Mouse (Mus musculus) Patski (cell line): ENCODE data around the gene Spryd7. TPM values are rescaled to one million over a fixed set of nuclear protein-coding genes. Genes with fewer than 3 reads are reported as not detected.

Experiments used
- ATAC-seq: fragments of 100-300 bp; one replicate; pipeline ENCODE4 v1.8.0; 2021
- CTCF ChIA-PET: fragments of 350-600 bp; sonication (Branson Sonifier 250); formaldehyde crosslinking; loops from one replicate; lab custom pipeline; 2022; ENCODE audit warnings: inconsistent platforms; lab: Charles Lee
- POLR2A ChIA-PET: fragments of 350-600 bp; sonication (Branson Sonifier 250); formaldehyde crosslinking; loops from one replicate; lab custom pipeline; 2022; ENCODE audit warnings: antibody characterized with exemption, inconsistent platforms; lab: Charles Lee
- DNase-seq: peaks from one replicate; pipeline ENCODE4 v3.0.0-alpha.2; 2011; ENCODE audit warnings: low read depth, low spot score
- H3K27me3 ChIP-seq: fragments of 371-371 bp; one replicate; pipeline ENCODE4 v1.5.1; 2021
- CTCF ChIP-seq: fragments of 100-300 bp; IDR thresholded peaks from one replicate; pipeline ENCODE4 v1.5.1; 2021
- in situ Hi-C: fragments of 300-500 bp; cut with MboI; formaldehyde crosslinking; loops from 3 replicates; pipeline ENCODE4 v1.11.1; 2018; ENCODE audit warnings: low pct_unique_long_range_greater_than_20kb, mixed read lengths
- polyA plus RNA-seq: library from polyadenylated mRNA; unstranded; gene quantifications from one replicate; pipeline ENCODE4 v1.2.3, GENCODE M21; 2021

Gene Spryd7
- polyA plus RNA-seq, 1 experiment from 2014 or later: 20.9 TPM

GRCm38 (mm10) chr14:61536631-61537264 is 19.9 kb downstream of the Spryd7 start:
- in situ Hi-C loops: no loop called here
- ChIA-PET POLR2A (no interaction called here), CTCF (no interaction called here)
- ATAC-seq: no peak
- H3K27me3 ChIP-seq: no peaks in the 10 kb centered on the region
- TF ChIP-seq CTCF: no peak
- DNase-seq: no peak

GRCm38 (mm10) chr14:61535811-61536210 is 20.9 kb downstream of the Spryd7 start:
- ChIA-PET POLR2A (no interaction called here), CTCF (no interaction called here)
- no peak for ATAC-seq
- DNase-seq: no peak
- no peaks in the 10 kb centered on the region for H3K27me3 ChIP-seq
- in situ Hi-C loops: no loop called here
- TF ChIP-seq CTCF: no peak

GRCm38 (mm10) chr14:61530966-61531365 is 25.7 kb downstream of the Spryd7 start:
- ChIA-PET CTCF (no interaction called here), POLR2A (no interaction called here)
- in situ Hi-C loops: no loop called here
- ATAC-seq (no peak), DNase-seq (no peak)
- no peaks in the 10 kb centered on the region for H3K27me3 ChIP-seq
- TF ChIP-seq CTCF: no peak

- DNase-seq (no peak), ATAC-seq (no peak)
- H3K27me3 ChIP-seq: no peaks in the 10 kb centered on the region
- POLR2A ChIA-PET: no interaction called here
- no peak for TF ChIP-seq CTCF
- CTCF ChIA-PET: no interaction called here
- in situ Hi-C loops: no loop called here
Observed at GRCm38 (mm10) chr14:61530396-61530795, 26.3 kb downstream of the Spryd7 start.

GRCm38 (mm10) chr14:61529533-61529932 is 27.2 kb downstream of the Spryd7 start:
- TF ChIP-seq CTCF: no peak
- no peaks in the 10 kb centered on the region for H3K27me3 ChIP-seq
- in situ Hi-C loops: no loop called here
- ATAC-seq (no peak), DNase-seq (no peak)
- CTCF ChIA-PET: no interaction called here
- POLR2A ChIA-PET: no interaction called here

- no peak for TF ChIP-seq CTCF
- ATAC-seq (no peak), DNase-seq (no peak)
- H3K27me3 ChIP-seq: no peaks in the 10 kb centered on the region
- in situ Hi-C loops: no loop called here
- CTCF ChIA-PET: interaction anchor here (1.1 to 1.3 kb wide), 2 partner anchors 10 to 60 kb away, joined by 3 read pairs; no protein-coding TSS in a partner anchor
- POLR2A ChIA-PET: no interaction called here
Observed at GRCm38 (mm10) chr14:61526006-61526405, 30.7 kb downstream of the Spryd7 start.

GRCm38 (mm10) chr14:61523821-61524220 is 32.9 kb downstream of the Spryd7 start:
- POLR2A ChIA-PET: no interaction called here
- in situ Hi-C loops: no loop called here
- no peaks in the 10 kb centered on the region for H3K27me3 ChIP-seq
- DNase-seq (no peak), ATAC-seq (no peak)
- CTCF ChIA-PET: no interaction called here
- no peak for TF ChIP-seq CTCF

- DNase-seq: no peak
- TF ChIP-seq CTCF: no peak
- ChIA-PET CTCF (no interaction called here), POLR2A (no interaction called here)
- in situ Hi-C loops: no loop called here
- ATAC-seq: no peak
- no peaks in the 10 kb centered on the region for H3K27me3 ChIP-seq
Observed at GRCm38 (mm10) chr14:61518659-61519480, 37.8 kb downstream of the Spryd7 start.

GRCm38 (mm10) chr14:61516471-61517426 is 39.9 kb downstream of the Spryd7 start:
- ChIA-PET POLR2A (no interaction called here), CTCF (interaction anchor here (1.9 kb wide), 1 partner anchor 19 kb away, joined by 4 read pairs; no protein-coding TSS in a partner anchor)
- no peak for ATAC-seq

GRCm38 (mm10) chr14:61511494-61511893 is 45.2 kb downstream of the Spryd7 start:
- in situ Hi-C loops: no loop called here
- CTCF ChIA-PET: interaction anchor here (1.5 kb wide), 1 partner anchor 13 kb away, joined by 6 read pairs; no protein-coding TSS in a partner anchor
- no peaks in the 10 kb centered on the region for H3K27me3 ChIP-seq
- DNase-seq (no peak), ATAC-seq (no peak)
- POLR2A ChIA-PET: no interaction called here
- TF ChIP-seq CTCF: no peak

More at GRCm38 (mm10) chr14:61516471-61517426, 39.9 kb downstream of the Spryd7 start:
- no peaks in the 10 kb centered on the region for H3K27me3 ChIP-seq
- in situ Hi-C loops: no loop called here
- peak; percentile 5 for TF ChIP-seq CTCF
- DNase-seq: no peak
